Mouse (Mus musculus) embryonic facial prominence, embryonic 15.5 days (tissue): ENCODE measurements around the gene Tia1. TPM values are rescaled to one million over a fixed set of nuclear protein-coding genes. Genes with fewer than 3 reads are reported as not detected.
"Not testable (repeated sequence)": the region's sequence is repeated elsewhere in the genome, so short reads cannot be mapped to it uniquely, and the experiment has no call there.

Experiments used
- ATAC-seq: fragments of 200-750 bp; cut with Nextera tagmentation; 2 replicates; pipeline ENCODE4 v1.8.0; 2017; ENCODE audit warnings: low read depth, moderate TSS enrichment; ENCODE audit not compliant: insufficient number of reproducible peaks, low FRiP score, low TSS enrichment
- H3K27ac ChIP-seq: fragments of 300-500 bp; sonication (generic); replicated peaks from 2 replicates; pipeline ENCODE4 v1.5.1; 2015; ENCODE audit warnings: mild to moderate bottlenecking, inconsistent platforms
- H3K27me3 ChIP-seq: fragments of 300-500 bp; sonication (generic); 2 replicates; pipeline ENCODE4 v1.6.1; 2015; ENCODE audit warnings: inconsistent platforms
- H3K36me3 ChIP-seq: fragments of 300-500 bp; sonication (generic); 2 replicates; pipeline ENCODE4 v1.6.1; 2015; ENCODE audit warnings: mild to moderate bottlenecking, inconsistent platforms
- H3K4me1 ChIP-seq: fragments of 300-500 bp; sonication (generic); 2 replicates; pipeline ENCODE4 v1.6.1; 2015; ENCODE audit warnings: inconsistent platforms
- H3K4me2 ChIP-seq: fragments of 300-500 bp; sonication (generic); replicated peaks from 2 replicates; pipeline ENCODE4 v1.6.1; 2015; ENCODE audit warnings: mild to moderate bottlenecking, inconsistent platforms
- H3K4me3 ChIP-seq: fragments of 300-500 bp; sonication (generic); replicated peaks from 2 replicates; pipeline ENCODE4 v1.5.1; 2015; ENCODE audit warnings: mild to moderate bottlenecking, inconsistent platforms
- H3K9ac ChIP-seq: fragments of 300-500 bp; sonication (generic); 2 replicates; pipeline ENCODE4 v1.6.1; 2015; ENCODE audit warnings: inconsistent platforms
- H3K9me3 ChIP-seq: fragments of 300-500 bp; sonication (generic); replicated peaks from 2 replicates; pipeline ENCODE4 v1.6.1; 2016; ENCODE audit warnings: inconsistent platforms
- WGBS: fragments of 180-500 bp; shearing (Covaris S2); methylation state at CpG from one replicate; pipeline ENCODE4 v1.1.7; 2015; 5-methylcytosine and 5-hydroxymethylcytosine counted together
- polyA plus RNA-seq: library from polyadenylated mRNA; unstranded; fragments of >200 nt; fragmentation: Nextera tagmentation; extraction: Ambion mirVana; gene quantifications from 2 replicates; pipeline ENCODE4 v1.2.1, GENCODE M21; 2015

The Tia1 gene
- polyA plus RNA-seq, 1 experiment from 2014 or later = 185 TPM

DNA sequence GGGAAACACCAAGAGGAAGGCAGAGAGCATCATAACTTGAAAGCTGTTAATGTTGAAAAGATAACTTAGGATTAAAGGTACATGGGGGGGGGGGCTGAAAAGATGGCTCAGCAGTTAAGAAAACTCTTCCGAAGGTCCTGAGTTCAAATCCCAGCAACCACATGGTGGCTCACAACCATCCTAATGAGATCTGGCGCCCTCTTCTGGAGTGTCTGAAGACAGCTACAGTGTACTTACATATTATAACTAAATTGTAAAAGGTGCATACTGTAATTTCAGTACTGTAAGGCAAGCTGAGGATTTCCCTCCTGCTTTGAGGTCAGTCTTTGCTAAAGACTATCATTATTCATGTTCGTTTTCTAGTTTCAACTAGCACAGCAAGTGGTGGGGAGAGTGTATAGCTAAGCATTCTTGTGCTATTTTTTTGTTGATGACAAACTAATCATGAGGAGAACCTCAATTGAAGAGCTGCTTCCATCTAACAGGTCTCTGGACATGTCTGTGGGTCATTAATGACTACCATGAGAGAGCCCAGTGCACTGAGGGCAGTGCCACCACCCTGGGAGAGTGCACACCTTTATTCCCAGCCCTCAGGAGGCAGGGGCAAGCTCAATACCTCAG is 33.8 kb upstream of the Tia1 start:
- H3K4me2 ChIP-seq = peak overlapping the region; percentile 77
- 68% methylated on average over 3 of the region's 3 CpGs for WGBS
- no peak for ATAC-seq
- H3K4me1 ChIP-seq = peaks cover 25% of the 10 kb centered on the region
- H3K27ac ChIP-seq = peak overlapping the region; percentile 91; the same call in 1 of the 2 replicates
- peak overlapping the region; percentile 88 for H3K4me3 ChIP-seq
- peak overlapping the region; percentile 58 for H3K9ac ChIP-seq
- H3K9me3 ChIP-seq = no peaks in the 10 kb centered on the region
- H3K36me3 ChIP-seq = peaks cover 7% of the 10 kb centered on the region; the same call in 1 of the 2 replicates
- H3K27me3 ChIP-seq = no peaks in the 10 kb centered on the region

- peak within 1 kb of the TSS; percentile 77 for H3K4me2 ChIP-seq
- H3K9me3 ChIP-seq = no peaks in the 10 kb centered on the region
- peak; percentile 21; the same call in 1 of the 2 replicates for ATAC-seq
- peaks cover 7% of the 10 kb centered on the region; the same call in 1 of the 2 replicates for H3K36me3 ChIP-seq
- no peaks in the 10 kb centered on the region for H3K27me3 ChIP-seq
- H3K27ac ChIP-seq = peak within 1 kb of the TSS; percentile 91
- WGBS = 12% methylated on average over 15 of the region's 15 CpGs
- H3K9ac ChIP-seq = peak within 1 kb of the TSS; percentile 76
- H3K4me1 ChIP-seq = peaks cover 25% of the 10 kb centered on the region
- peak within 1 kb of the TSS; percentile 88 for H3K4me3 ChIP-seq
These were observed 33.2 kb upstream of the Tia1 start, which contains the start of gene Snrpg for GRCm38 (mm10) chr6:86370764-86371339. Gene Snrpg (plus strand): TSS chr6:86371304.

DNA sequence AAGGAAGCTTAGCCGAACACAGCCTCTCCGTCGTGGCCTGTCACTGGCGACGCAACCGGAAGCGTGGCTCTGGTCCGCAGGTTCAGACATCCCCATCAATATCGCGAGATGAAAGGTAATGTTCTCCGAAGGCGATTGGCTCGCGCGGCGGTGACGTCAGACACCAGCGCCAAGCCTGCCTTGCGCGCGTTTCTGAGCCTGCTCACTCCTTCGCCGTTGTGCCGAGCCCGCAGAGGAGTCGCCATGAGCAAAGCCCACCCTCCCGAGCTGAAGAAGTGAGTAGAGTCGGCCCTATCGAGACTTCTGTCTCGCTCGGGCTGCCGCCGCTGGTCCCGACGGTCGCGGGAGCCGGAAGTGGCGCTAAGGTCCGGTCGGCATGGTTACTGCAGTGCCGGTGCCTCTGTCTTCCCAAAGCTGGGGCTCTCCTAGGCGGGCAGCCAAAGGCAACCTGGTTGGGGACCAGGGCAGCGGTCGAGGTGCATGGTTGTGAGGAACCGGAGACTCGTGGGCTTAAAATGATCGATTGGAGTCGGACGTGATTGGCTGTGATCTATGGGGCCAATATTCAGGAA is 32.6 kb upstream of the Tia1 start:
- H3K4me2 ChIP-seq = peak overlapping the region; percentile 77
- under 1% methylated on average over 50 of the region's 50 CpGs for whole genome bisulfite sequencing
- peaks cover 21% of the 10 kb centered on the region for H3K4me1 ChIP-seq
- H3K4me3 ChIP-seq = peak overlapping the region; percentile 88
- no peaks in the 10 kb centered on the region for H3K9me3 ChIP-seq
- peak; percentile 96 for ATAC-seq
- peaks cover 13% of the 10 kb centered on the region for H3K36me3 ChIP-seq
- H3K27ac ChIP-seq = peak overlapping the region; percentile 91
- peak overlapping the region; percentile 76 for H3K9ac ChIP-seq
- no peaks in the 10 kb centered on the region for H3K27me3 ChIP-seq

- H3K4me3 ChIP-seq = peak overlapping the region; percentile 88
- H3K9me3 ChIP-seq = no peaks in the 10 kb centered on the region
- H3K4me2 ChIP-seq = peak overlapping the region; percentile 77
- 3% methylated on average over 12 of the region's 12 CpGs for WGBS
- ATAC-seq = no peak
- H3K27ac ChIP-seq = peak overlapping the region; percentile 91; the same call in 1 of the 2 replicates
- H3K36me3 ChIP-seq = peaks cover 19% of the 10 kb centered on the region
- peak overlapping the region; percentile 76 for H3K9ac ChIP-seq
- H3K27me3 ChIP-seq = no peaks in the 10 kb centered on the region
- peaks cover 18% of the 10 kb centered on the region for H3K4me1 ChIP-seq
These were observed 32.0 kb upstream of the Tia1 start for GRCm38 (mm10) chr6:86371950-86372516.

DNA sequence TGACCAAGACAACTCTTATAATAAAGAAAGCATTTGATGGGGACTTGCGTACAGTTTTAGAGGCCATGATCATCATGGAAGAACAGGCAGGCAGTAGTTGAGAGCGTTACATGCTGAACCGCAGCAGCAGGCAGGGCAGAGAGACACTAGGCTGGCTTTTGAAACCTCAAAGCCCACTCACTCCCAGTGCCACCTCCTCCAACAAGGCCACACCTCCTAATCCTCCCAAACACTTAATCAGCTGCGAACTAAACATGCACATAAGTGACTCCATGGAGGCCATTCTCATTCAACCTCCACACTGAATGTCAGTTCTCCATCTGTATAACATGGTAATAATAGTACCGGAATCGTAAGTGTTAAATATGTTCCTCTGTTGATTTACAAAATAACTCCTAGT is 30.5 kb upstream of the Tia1 start:
- Histone ChIP-seq H3K9ac (no peak overlapping the region), H3K36me3 (peaks cover 27% of the 10 kb centered on the region)

GRCm38 (mm10) chr6:86378341-86378740 is 25.7 kb upstream of the Tia1 start:
- no peak overlapping the region for H3K4me3 ChIP-seq
- no peak for ATAC-seq
- H3K27ac ChIP-seq = no peak overlapping the region
- H3K36me3 ChIP-seq = peaks cover 39% of the 10 kb centered on the region
- no peaks in the 10 kb centered on the region for H3K4me1 ChIP-seq
- no peak overlapping the region for H3K4me2 ChIP-seq
- 84% methylated on average over 3 of the region's 3 CpGs for WGBS
- H3K27me3 ChIP-seq = no peaks in the 10 kb centered on the region
- H3K9me3 ChIP-seq = no peaks in the 10 kb centered on the region
- H3K9ac ChIP-seq = no peak overlapping the region

More for the DNA sequence above, 30.5 kb upstream of the Tia1 start:
- 94% methylated on average over 6 of the region's 6 CpGs for WGBS
- H3K9me3 ChIP-seq = no peaks in the 10 kb centered on the region
- ATAC-seq = no peak
- H3K4me3 ChIP-seq = no peak overlapping the region
- H3K4me1 ChIP-seq = peaks cover 18% of the 10 kb centered on the region
- H3K27ac ChIP-seq = no peak overlapping the region
- no peaks in the 10 kb centered on the region for H3K27me3 ChIP-seq
- H3K4me2 ChIP-seq = no peak overlapping the region

- H3K9ac ChIP-seq, H3K4me3 ChIP-seq, ATAC-seq, H3K4me1 ChIP-seq, H3K4me2 ChIP-seq, H3K9me3 ChIP-seq, H3K27me3 ChIP-seq, H3K27ac ChIP-seq: not testable (repeated sequence)
- peaks cover 41% of the 10 kb centered on the region for H3K36me3 ChIP-seq
- WGBS = 64% methylated on average over 8 of the region's 8 CpGs
These were observed 23.9 kb upstream of the Tia1 start for GRCm38 (mm10) chr6:86380112-86380511.

DNA sequence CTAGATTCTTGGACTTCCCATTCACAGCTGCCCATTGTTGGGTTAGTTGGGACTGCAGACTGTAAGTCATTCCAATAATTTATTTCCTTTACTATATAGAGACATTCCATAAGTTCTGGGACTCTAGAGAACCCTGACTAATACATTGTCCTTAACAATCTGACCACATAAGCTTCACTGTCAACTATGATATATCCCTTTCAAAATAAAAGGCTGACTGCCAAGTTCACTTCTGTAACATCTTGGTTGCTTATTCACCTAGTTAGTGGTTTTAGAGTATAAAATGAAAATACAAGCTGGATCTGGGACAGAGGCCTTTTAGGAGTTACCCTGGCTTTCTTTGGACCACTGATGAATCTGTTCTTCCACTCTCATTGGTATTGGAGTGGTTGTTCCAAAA is 21.5 kb upstream of the Tia1 start:
- Histone ChIP-seq H3K9ac (no peak overlapping the region), H3K27ac (no peak overlapping the region), H3K27me3 (no peaks in the 10 kb centered on the region), H3K4me3 (no peak overlapping the region), H3K4me2 (no peak overlapping the region), H3K36me3 (peaks cover 41% of the 10 kb centered on the region), H3K4me1 (no peaks in the 10 kb centered on the region), H3K9me3 (no peaks in the 10 kb centered on the region)
- ATAC-seq = no peak

DNA sequence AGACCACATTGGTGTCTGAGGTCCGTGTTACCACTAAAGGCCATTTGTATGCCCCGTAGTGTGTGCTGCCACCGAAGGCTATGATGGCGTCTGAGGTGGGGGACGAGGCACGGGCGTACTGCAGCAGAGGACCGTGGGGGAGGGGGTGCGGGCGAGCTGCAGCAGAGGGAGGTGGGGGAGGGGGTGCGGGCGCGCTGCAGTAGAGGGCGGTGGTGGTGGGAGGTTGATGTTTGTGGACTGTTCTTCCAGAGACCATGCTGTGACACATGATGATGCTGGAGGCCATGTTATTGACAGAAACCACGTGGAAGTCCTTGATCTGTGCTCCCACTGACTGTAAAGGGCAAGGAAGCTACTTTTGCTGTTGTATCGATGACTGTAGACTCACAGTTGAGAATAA is 20.6 kb upstream of the Tia1 start:
- WGBS = 40% methylated on average over 16 of the region's 16 CpGs
- Histone ChIP-seq H3K4me3 (no peak overlapping the region), H3K4me1 (no peaks in the 10 kb centered on the region), H3K27me3 (no peaks in the 10 kb centered on the region), H3K4me2 (no peak overlapping the region), H3K36me3 (peaks cover 41% of the 10 kb centered on the region), H3K9me3 (no peaks in the 10 kb centered on the region), H3K9ac (no peak overlapping the region), H3K27ac (no peak overlapping the region)
- no peak for ATAC-seq

DNA sequence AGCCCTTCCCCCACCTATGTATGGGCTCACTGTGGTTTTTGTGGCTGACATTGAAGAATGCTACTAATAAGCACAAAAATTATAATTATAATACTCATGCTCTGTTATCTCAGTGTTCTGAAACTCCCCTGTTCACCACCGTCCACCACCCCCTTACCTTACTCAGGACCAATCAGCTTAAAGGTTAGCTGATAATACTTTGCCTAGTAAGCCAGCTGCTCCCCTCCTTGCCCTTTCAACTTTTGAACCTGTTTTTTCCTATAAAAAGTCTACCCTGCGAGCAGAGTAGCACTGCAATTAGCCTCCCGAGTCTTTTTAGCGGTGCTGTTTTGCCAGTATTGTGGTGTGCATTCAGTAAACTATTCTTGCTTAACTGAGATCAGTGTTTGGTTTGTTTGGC is 19.3 kb upstream of the Tia1 start:
- 69% methylated on average over 4 of the region's 4 CpGs for WGBS
- Histone ChIP-seq H3K4me1 (no peaks in the 10 kb centered on the region), H3K27me3 (no peaks in the 10 kb centered on the region), H3K9me3 (no peaks in the 10 kb centered on the region), H3K4me2 (no peak overlapping the region), H3K27ac (no peak overlapping the region), H3K36me3 (peaks cover 41% of the 10 kb centered on the region), H3K9ac (no peak overlapping the region), H3K4me3 (no peak overlapping the region)
- ATAC-seq = no peak

DNA sequence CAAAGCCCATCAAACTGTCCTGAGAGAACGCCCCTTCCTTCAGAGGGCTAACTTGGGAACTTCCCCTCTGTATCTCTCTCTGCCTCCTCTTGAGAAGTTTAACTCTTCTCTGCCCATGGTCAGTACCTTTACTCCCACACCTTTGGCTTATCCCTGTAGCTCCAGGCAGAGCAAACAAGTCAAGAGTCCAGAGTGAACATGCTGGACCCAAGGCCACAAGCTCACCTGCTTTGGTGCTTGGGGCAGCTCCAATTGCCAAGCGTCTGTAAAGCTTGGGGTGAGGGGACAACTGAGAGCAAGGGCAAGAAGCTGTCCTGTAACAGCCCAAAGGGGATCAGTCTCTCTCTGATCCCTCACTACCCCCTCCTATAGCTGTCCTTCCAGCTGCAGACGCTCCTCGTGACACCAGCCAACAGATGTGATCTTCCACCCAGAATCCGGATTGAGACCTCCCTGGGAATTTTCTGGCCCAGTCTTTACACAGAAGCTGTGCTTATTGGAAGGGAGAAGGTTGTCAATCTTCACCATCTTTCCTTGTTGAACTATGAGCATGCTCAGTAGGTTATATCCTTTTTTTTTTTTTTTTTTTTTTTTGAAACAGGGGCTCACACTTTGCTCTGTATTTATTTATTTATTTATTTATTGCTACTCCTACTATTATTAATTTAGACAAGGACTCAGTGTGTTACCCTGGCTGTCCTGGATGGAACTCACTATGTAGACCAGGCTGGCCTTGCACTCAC is 18.5 kb upstream of the Tia1 start:
- Histone ChIP-seq H3K9me3 (no peaks in the 10 kb centered on the region), H3K36me3 (peaks cover 48% of the 10 kb centered on the region), H3K9ac (no peak overlapping the region), H3K4me3 (no peak overlapping the region), H3K27me3 (no peaks in the 10 kb centered on the region), H3K27ac (no peak overlapping the region), H3K4me2 (no peak overlapping the region), H3K4me1 (no peaks in the 10 kb centered on the region)
- ATAC-seq = no peak
- WGBS = 75% methylated on average over 5 of the region's 5 CpGs
